15 mouse cellular contexts compared by ENCODE assay signal in genomic region chr8:100334528-100334927, GRCm38 (mm10).
DNase-seq lines count a peak whose midpoint lies in the region; ATAC-seq and TF ChIP-seq lines count a peak whose summit lies in the region.
"Had no signal": no experiment of that assay in that cellular context is flagged by ENCODE, and none has a peak within 500 bp of the region (broad histone marks: within the 10 kb centered on the region; RNA-seq: fewer than 3 reads in every experiment).

No protein-coding gene starts in this region.

- no peaks in the 10 kb centered on the region for H3K9me3 ChIP-seq in forebrain, embryonic 14.5 days (replicated peaks; ENCODE audit: control insufficient read depth, low read length)
- H3K9me3 ChIP-seq in forebrain, embryonic 11.5 days (ENCODE audit: control insufficient read depth, low read length), result no peaks in the 10 kb centered on the region
- H3K9me3 ChIP-seq: neural tube, embryonic 15.5 days had no signal

- H3K4me3 ChIP-seq in forebrain, embryonic 14.5 days (ENCODE audit: low read depth, low read length), result no peak overlapping the region
- no peak overlapping the region for H3K4me3 ChIP-seq in forebrain, embryonic 11.5 days (ENCODE audit: low read depth, low read length)
- H3K4me3 ChIP-seq in left cerebral cortex, adult 2 months, result no peak overlapping the region
- H3K4me3 ChIP-seq: heart, adult 2 months; megakaryocyte, embryonic 14.5 days; neural tube, embryonic 15.5 days had no signal

- H3K27me3 ChIP-seq in forebrain, embryonic 14.5 days (replicated peaks; ENCODE audit: control insufficient read depth, insufficient read depth, low read length), result no peaks in the 10 kb centered on the region
- no peaks in the 10 kb centered on the region for H3K27me3 ChIP-seq in forebrain, embryonic 11.5 days (ENCODE audit: control insufficient read depth, insufficient read depth, low read length)
- H3K27me3 ChIP-seq: megakaryocyte, embryonic 14.5 days; neural tube, embryonic 15.5 days had no signal

- intact Hi-C loops in left cerebral cortex, adult 2 months (cut with DNase I), result loop anchor here (2.0 kb wide), 1 partner anchor 730 kb away; no protein-coding TSS in a partner anchor
- intact Hi-C loops in left cerebral cortex, postnatal 36 days (cut with DNase I), result loop anchor here (10.0 kb wide), 1 partner anchor 730 kb away; no protein-coding TSS in a partner anchor

- no peak overlapping the region for H3K27ac ChIP-seq in forebrain, embryonic 14.5 days (ENCODE audit: low read depth, low read length)
- no peak overlapping the region for H3K27ac ChIP-seq in forebrain, embryonic 11.5 days (ENCODE audit: low read depth, low read length)
- H3K27ac ChIP-seq in left cerebral cortex, adult 2 months, result no peak overlapping the region
- H3K27ac ChIP-seq: heart, adult 2 months; neural tube, embryonic 15.5 days had no signal

- no peak for ATAC-seq in forebrain, embryonic 14.5 days
- ATAC-seq in forebrain, embryonic 11.5 days (replicated peaks; ENCODE audit: low FRiP score), result no peak
- ATAC-seq: inflammation-experienced regulatory T-cells, adult 6 months had no signal

- DNase-seq in forebrain, embryonic 14.5 days (ENCODE audit: low spot score), result peak; percentile 71
- no peak for DNase-seq in forebrain, embryonic 11.5 days (ENCODE audit: low spot score)
- DNase-seq in left cerebral cortex, adult 2 months (ENCODE audit: extremely low spot score in 1 of 2, low spot score in 2 of 2), result no peak
- no peak for DNase-seq in left cerebral cortex, postnatal 36 days (ENCODE audit: low spot score in 2 of 2)
- peak; percentile 42 for DNase-seq in brain, adult 2 months (ENCODE audit: low read depth, low spot score)
- peak; percentile 6 for DNase-seq in retina, postnatal 1 day
- no peak for DNase-seq in right cerebral cortex, postnatal 36 days (ENCODE audit: low spot score in 2 of 2)
- no peak for DNase-seq in kidney, postnatal 10 days
- DNase-seq: cerebellum, adult 9-10 months; heart, adult 2 months; kidney, adult 9 months had no signal

- WGBS in forebrain, embryonic 14.5 days, result 66% methylated on average over 2 of the region's 2 CpGs
- 78% methylated on average over 2 of the region's 2 CpGs for WGBS in forebrain, embryonic 11.5 days

- TF ChIP-seq CTCF in left cerebral cortex, adult 2 months (IDR thresholded peaks at IDR 0.05), result peak; percentile 30

- no peaks in the 10 kb centered on the region for H3K4me1 ChIP-seq in forebrain, embryonic 14.5 days (ENCODE audit: control insufficient read depth, insufficient read depth, low read length)
- H3K4me1 ChIP-seq in forebrain, embryonic 11.5 days (replicated peaks; ENCODE audit: control insufficient read depth, insufficient read depth, low read length), result no peaks in the 10 kb centered on the region
- H3K4me1 ChIP-seq: megakaryocyte, embryonic 14.5 days; neural tube, embryonic 15.5 days had no signal

- no peak overlapping the region for H3K9ac ChIP-seq in forebrain, embryonic 14.5 days (ENCODE audit: low read length)
- no peak overlapping the region for H3K9ac ChIP-seq in forebrain, embryonic 11.5 days (ENCODE audit: low read length)
- H3K9ac ChIP-seq: neural tube, embryonic 15.5 days had no signal

- H3K4me2 ChIP-seq in forebrain, embryonic 14.5 days (ENCODE audit: low read length), result no peak overlapping the region
- no peak overlapping the region for H3K4me2 ChIP-seq in forebrain, embryonic 11.5 days (ENCODE audit: low read depth, low read length, severe bottlenecking)
- H3K4me2 ChIP-seq: liver, embryonic 11.5 days; neural tube, embryonic 15.5 days had no signal

- H3K36me3 ChIP-seq in forebrain, embryonic 14.5 days (ENCODE audit: control insufficient read depth, insufficient read depth, low read length), result no peaks in the 10 kb centered on the region
- H3K36me3 ChIP-seq in forebrain, embryonic 11.5 days (ENCODE audit: control insufficient read depth, insufficient read depth, low read length), result no peaks in the 10 kb centered on the region
- H3K36me3 ChIP-seq: neural tube, embryonic 15.5 days had no signal

Comparison
In these comparisons a context has a peak if more than half of its experiments do, and no peak if none do; other contexts are left out.
1. DNase-seq: peak in forebrain, embryonic 14.5 days (single experiment), brain, adult 2 months (single experiment) and retina, postnatal 1 day (single experiment); none in forebrain, embryonic 11.5 days (single experiment), left cerebral cortex, adult 2 months (0 of 2), left cerebral cortex, postnatal 36 days (0 of 2), right cerebral cortex, postnatal 36 days (0 of 2) and kidney, postnatal 10 days (single experiment).